Mouse (Mus musculus): ENCODE results near the gene Agbl3.

Gene Agbl3

GRCm38 (mm10) chr6:34797887-34798286 lies 17.7 kb downstream of the Agbl3 start:
- DNase-seq: no peak

DNA sequence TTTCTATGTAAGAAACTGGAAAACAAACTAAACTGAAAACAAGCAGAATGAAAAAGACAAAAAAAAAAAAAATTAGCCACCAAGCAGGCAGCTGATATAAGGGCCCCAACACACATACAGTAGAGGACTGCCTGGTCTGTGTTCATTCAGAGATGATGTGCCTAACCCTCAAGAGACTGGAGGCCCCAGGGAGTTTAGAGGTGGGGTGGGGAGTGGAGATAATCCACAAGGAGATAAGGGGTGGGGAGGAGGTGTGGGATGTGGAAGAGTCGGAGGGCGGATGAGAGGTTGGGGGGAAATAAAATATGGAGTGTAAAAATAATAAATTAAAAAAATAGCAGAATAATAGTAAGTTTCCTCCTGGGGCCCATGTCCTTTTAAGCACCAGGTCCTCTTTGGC lies 25.4 kb downstream of the Agbl3 start:
- DNase-seq: no peak

GRCm38 (mm10) chr6:34810651-34811050 lies 30.4 kb downstream of the Agbl3 start:
- no peak for DNase-seq

DNA sequence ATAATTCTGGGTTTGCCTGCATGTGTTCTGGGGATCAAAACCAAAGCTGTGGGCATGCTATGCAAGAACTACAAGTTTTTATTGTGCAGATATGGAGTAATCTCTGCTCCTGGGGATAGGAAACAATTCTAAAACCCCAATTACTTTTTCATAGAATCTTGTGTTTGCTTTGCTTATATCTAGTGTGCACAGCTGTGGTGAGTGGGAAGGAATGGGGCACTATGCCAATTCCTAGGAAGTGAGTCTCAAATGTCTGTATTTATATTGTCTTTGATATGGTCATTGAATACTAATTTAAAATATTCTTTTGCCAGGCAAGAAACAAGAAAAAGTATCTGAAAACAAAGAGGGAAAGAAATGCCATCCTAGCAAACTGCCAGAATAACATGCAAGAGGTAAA lies 44.2 kb downstream of the Agbl3 start:
- no peak for DNase-seq

- no peak for DNase-seq
These were observed 52.1 kb downstream of the Agbl3 start for GRCm38 (mm10) chr6:34832352-34832751.

DNA sequence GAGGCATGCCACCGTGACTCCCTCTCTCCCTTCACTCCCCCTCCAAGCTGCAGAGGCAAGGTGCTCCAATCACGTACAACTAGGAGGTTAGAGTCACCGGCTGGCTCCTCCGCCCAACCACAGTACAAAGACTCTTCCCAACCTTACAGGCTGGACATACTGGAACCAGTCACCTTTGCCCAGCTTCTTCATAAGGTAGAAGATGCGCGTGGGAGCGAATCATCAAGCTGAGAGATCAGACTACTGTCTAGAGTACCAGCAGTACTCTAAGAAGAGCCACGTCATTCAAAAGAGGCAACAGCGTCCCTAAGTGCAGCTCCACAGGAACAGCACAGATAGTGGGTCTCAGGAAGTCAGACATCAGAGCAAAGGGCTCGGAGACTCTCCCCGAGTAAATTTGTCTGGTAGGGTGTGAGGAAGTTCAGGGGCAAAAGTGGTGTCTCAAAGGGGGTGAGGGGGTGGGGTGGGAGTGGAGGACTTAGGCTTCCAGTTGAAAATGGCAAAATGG lies 81.4 kb downstream of the Agbl3 start:
- DNase-seq: no peak

GRCm38 (mm10) chr6:34862381-34862780 lies 82.1 kb downstream of the Agbl3 start:
- DNase-seq: no peak

DNA sequence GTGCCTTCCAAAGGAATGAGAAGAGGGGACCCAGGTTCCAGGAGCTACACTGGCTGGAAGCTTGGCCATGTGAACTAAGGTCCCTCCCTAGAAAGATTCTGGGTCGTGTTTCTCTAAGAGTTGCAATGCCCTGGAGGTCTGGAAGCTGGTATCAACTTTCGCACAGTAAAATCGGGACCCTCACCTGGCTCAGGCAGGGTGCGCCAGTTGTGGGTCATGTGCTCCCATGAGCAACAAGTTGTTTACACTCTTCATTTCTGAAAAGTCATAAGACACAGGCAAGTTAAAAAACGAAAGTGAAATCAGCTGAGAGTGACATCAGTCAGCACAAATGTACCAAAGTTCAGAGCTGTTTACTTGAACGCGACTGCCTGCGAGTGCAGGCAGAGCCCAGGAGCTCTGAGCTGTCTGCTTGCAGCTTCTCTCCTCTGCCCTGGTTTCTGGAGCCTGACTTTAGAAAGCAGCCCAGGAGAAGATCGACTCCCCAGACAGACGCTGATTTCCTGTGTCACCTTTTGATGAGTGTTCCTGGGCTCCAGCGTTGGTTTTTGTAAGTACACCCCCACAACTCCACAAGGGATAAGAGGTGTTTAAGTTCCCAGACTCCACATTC lies 82.7 kb downstream of the Agbl3 start, which contains the start of gene Tmem140:
Gene Tmem140, plus strand, starts transcription at position 356 of the 613 bp plus-strand sequence.
- peak; percentile 63 for DNase-seq

DNA sequence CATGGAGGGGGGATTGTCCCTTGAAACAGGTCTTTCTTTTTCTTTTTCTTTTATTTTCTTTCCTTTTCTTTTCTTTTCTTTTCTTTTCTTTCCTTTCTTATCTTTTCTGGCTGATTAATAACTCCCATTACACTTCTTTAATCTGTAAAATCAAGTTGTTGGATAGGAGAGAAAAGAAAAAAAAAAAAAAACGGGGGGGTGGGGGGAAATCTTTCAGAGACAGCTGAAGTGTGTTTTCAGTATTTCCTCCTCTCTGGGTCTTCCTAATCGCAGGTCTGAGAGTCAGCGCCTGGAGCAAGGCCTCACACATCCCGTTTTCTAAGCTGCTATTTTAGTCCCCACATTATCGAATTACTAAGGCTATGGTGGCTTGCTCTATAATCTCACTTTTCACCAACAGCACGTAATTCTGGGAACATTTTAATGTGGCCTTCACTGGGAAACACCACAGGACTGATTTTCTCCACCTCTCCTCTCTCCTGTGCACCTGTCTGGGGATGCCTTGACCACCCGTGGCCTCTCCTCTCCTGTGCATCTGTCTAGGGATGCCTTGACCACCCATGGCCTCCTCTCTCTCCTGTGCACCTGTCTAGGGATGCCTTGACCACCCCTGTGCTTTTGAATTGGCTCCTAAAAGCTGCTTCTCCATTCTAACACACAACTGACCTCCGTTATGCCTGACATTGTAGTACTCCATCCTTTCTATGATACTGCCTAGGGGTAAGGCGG lies 83.7 kb downstream of the Agbl3 start:
- no peak for DNase-seq

DNA sequence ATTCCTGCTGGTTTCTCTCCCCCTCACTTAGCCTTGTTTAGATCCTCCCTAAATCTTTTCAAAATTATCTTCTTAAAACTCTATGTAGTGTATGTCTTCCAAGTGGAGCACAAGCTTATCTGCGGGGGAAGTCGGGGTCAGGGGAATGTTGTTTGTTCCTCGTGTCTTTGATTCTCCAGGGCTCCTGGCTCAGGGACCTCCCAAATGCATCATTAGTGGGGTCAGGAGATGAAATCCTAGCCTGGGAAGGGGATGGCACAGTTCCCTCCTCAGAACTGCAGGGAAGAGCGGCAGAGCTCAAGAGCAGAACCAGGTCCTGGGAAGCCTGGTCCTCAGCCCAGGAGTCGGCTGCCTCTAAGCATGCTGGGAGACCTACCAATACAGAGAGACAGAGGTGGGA lies 85.0 kb downstream of the Agbl3 start:
- no peak for DNase-seq

GRCm38 (mm10) chr6:34865711-34866593 lies 85.7 kb downstream of the Agbl3 start:
- DNase-seq: peak; percentile 60

DNA sequence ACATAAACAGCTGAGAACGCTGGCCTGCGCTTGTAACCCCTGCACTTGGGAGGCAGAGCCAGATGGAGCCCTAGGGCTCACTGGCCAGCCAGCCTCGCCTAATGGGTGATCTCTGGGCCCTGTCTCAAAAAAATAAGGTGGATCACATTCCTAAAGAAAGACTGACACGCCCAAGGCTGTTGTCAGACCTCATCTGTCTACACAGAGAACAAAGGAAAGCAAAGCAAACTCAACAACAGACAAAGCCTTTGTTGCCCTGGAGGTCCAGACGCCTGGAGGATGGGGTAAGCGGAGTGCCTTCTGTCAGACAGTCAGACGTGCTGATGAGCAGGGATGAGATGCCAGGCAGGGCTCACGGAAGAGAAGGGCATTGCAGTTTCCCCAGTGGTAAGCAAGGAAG lies 86.6 kb downstream of the Agbl3 start:
- no peak for DNase-seq

DNA sequence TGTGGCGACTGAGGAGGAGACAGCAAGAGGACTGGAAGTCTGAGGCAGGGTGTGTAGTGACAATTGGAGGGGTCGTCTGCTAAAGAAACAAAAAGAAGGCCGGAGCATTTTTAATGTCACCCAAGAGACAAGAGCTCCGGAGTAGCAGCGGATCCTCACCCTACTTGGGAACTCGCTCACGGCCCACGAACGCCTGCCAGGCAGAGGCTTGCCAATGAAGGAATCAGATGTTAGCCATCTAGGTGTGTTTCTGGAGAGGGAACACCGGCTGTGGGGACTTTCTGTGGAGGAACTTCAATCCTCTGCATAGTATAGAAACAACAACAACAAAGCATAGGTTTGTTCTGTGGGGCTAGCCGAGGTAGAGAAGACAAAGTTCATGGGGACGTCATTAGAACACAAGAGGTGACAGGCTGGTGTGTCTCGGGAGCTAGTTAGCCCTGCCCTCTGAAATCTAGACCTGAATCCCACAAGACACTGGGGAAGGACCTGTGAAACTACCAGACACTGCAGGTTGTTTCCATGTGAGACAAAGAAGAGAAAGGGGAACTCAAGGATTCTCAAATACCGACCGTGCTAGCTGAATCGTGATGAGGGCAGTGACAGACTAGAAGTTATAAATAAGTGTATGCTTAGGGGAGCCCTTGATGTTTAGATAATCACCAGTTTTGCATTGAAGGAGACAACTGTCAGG lies 87.2 kb downstream of the Agbl3 start:
- DNase-seq: no peak

DNA sequence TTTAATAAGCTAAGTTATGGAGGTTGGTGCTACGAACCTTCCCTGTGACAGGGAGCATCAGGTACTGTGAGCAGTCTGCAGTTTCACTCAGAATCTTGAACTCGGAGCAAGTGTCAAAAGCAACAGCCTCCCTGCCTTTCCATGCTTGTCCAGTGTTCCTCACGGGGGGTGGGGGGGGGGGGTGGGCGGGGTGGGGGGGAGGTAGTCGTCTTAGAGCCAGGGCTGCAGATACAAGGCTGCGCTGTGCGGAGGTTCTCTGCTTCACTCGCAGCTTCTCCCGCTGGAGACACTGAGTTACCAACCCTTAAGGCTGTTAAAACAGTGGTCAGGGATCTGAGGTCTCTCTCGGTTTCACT lies 87.7 kb downstream of the Agbl3 start:
- DNase-seq: no peak

DNA sequence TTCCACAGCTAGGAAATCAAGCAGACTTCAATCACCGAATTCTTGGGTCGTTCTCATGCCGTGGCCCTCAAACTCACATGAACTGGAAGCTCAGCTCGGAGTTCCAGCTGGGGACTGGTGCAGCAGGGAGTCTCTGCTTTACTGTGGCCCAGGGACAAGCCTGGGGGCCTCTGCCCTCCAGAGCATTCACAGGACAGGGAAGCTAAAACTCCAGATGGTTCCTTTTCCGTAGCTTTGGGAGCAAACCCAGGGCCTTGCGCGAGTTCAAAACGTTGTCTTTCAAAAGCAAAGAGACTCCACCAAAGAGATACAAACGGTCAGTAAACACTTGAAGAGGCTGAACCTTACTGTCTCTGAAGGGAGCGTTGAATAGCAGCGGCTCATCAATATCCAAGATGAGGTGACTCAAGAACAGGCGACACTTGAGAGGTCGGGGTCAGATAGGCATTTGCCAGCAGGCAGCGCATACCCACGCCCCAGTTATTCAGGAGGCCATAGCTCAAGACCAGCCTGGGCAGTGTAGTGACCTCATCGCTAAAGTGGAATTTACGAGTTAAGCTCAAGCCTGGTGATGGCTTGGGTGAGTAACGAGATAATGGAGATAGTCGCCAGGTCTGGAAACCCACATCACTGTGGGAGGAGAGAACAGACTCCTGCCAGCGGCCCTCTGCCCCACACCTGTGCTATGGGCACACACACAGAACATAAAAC lies 88.4 kb downstream of the Agbl3 start:
- DNase-seq: no peak

- no peak for DNase-seq
These were observed 89.1 kb downstream of the Agbl3 start for GRCm38 (mm10) chr6:34869225-34869915.

DNA sequence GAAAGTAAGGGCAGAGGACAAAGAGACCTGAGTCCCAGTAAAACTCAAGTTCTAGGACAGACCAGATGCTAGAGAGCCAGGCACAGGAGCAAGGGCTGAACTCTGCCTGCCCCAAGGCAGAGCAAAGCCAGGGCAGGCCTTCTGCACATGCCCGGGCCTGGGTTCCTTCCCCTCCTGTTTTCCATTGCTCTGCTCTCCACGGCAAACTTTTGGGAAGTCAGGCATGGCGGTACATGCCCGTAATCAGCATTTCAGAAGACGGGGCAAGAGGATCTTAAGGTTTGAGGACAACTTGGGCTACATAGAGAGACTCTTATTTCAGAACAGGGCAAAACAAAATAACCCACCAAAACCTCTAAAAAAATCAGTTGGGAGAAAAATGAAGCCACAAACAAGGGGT lies 89.9 kb downstream of the Agbl3 start:
- DNase-seq: no peak

- DNase-seq: no peak
These were observed 90.5 kb downstream of the Agbl3 start for GRCm38 (mm10) chr6:34870724-34871123.

GRCm38 (mm10) chr6:34871929-34872328 lies 91.7 kb downstream of the Agbl3 start:
- DNase-seq: no peak

- DNase-seq: no peak
These were observed 92.6 kb downstream of the Agbl3 start for GRCm38 (mm10) chr6:34872871-34873270.

- peak; percentile 67 for DNase-seq
These were observed 94.1 kb downstream of the Agbl3 start for GRCm38 (mm10) chr6:34874101-34874921.
